In the genomic region with DNA sequence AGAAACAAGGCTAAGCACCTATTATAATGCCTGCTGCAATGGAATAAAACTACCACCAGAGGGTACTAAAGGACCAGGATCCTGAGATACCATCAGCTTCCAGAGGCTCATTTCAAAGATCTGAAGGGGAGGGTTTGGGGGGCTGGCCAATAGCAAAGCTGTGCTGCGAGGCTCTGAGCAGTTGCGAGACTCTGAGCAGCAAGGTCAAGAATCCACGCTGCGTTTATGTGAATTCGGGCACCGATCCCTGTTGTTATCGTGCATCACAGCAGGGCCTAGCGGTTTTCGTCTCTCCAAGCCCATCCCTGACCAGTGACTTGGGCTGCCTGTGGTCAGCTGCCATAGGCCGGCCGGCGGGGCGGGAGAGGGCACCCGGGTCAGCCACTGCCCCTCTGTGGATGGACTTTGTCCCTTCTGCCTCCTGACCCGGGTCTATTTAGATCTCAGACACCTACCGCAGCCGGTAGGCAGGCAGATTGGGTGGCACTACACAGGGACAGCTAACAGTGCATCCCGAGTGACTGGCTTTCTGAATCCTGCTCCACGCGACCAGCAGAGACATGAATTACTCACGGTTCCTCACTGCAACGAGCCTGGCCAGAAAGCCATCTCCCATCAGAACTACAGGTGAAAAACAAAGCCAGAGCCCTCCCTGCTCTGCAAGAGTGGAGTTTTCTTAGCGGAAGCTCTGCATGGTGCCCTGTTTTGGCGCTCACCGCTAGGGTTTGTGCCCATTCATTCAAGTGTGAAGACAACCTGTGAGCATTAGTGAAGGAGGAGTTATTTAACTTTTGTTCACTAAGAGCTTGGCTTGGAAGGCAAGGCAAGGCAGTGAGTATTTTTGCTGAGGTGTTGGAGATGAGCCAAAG, we compare ENCODE assay signal across 7 mouse cellular contexts. TPM values are rescaled to one million over a fixed set of nuclear protein-coding genes. Genes with fewer than 3 reads are reported as not detected.
DNase-seq lines count a peak whose midpoint lies in the region; ATAC-seq lines count a peak whose summit lies in the region.

A gene (plus strand): TSS at position 280 of the 869 bp plus-strand sequence.

- peak; percentile 76 for ATAC-seq in megakaryocyte, adult 5-6 weeks (ENCODE audit: poor library complexity, severe bottlenecking)

- peak; percentile 66 for DNase-seq in adrenal gland, adult 2 months
- DNase-seq in cerebellum, postnatal 4 days (ENCODE audit: low spot score in 2 of 2), result peak; percentile 29 to 57
- peak; percentile 41 for DNase-seq in gastrocnemius, postnatal 10 days
- DNase-seq in induced T-regulatory cell, adult 2 months (ENCODE audit: low read depth), result peak; percentile 12
- peak; percentile 51 to 70 for DNase-seq in left cerebral cortex, adult 8-10 months (ENCODE audit: low spot score in 2 of 2)
- DNase-seq in right cerebral cortex, postnatal 25 days, result peak; percentile 58

RNA-seq across cellular contexts. Expression of the gene that starts here (rescaled TPM):
- total RNA-seq in adrenal gland, adult 2 months (2021), result under 1 TPM; 0.17 to 0.23 TPM
- not detected in 2 replicates for polyA plus RNA-seq in adrenal gland, adult 2 months (2012; rRNA removed)
- total RNA-seq in gastrocnemius, postnatal 10 days (2021), result not detected
- under 1 TPM; 0.37 to 1.00 (median 0.45) TPM for total RNA-seq in left cerebral cortex, adult 8-10 months (2022)
- not detected in 2 replicates for total RNA-seq in megakaryocyte, adult 5-6 weeks (2015)
- total RNA-seq in megakaryocyte, adult 5-6 weeks (2017), result not detected in 2 replicates

Comparison
In these comparisons a context has a peak if more than half of its experiments do, and no peak if none do; other contexts are left out.
1. Peak in every context shown above with its lines: DNase-seq and ATAC-seq.
2. Peak in DNase-seq in adrenal gland, adult 2 months; RNA of the gene not detected or under 1 TPM.
3. Peak in DNase-seq in gastrocnemius, postnatal 10 days; RNA of the gene not detected or under 1 TPM.
4. Peak in DNase-seq in left cerebral cortex, adult 8-10 months; RNA of the gene not detected or under 1 TPM.
5. Peak in ATAC-seq in megakaryocyte, adult 5-6 weeks; RNA of the gene not detected or under 1 TPM.
6. DNase-seq: peak in every context shown above with its lines; median percentile 66 in adrenal gland, adult 2 months; 60 in left cerebral cortex, adult 8-10 months; 58 in right cerebral cortex, postnatal 25 days; 43 in cerebellum, postnatal 4 days; 41 in gastrocnemius, postnatal 10 days; 12 in induced T-regulatory cell, adult 2 months.